Mouse (Mus musculus): ENCODE data around the gene Ackr3. TPM values are rescaled to one million over a fixed set of nuclear protein-coding genes. Genes with fewer than 3 reads are reported as not detected.

Gene Ackr3
- polyA plus RNA-seq, 1 experiment from 2014 or later = 27.4 TPM

- no peak overlapping the region for H3K9ac ChIP-seq (ENCODE audit: low read length)
- peaks cover 9% of the 10 kb centered on the region for H3K4me1 ChIP-seq (replicated peaks; ENCODE audit: control insufficient read depth, insufficient read depth, low read length)
- no peak overlapping the region for H3K4me2 ChIP-seq (ENCODE audit: low read depth, low read length)
- no peaks in the 10 kb centered on the region for H3K27me3 ChIP-seq (ENCODE audit: control insufficient read depth, insufficient read depth, low read depth, low read length)
- H3K4me3 ChIP-seq (ENCODE audit: low read length) = no peak overlapping the region
- H3K27ac ChIP-seq (ENCODE audit: low read length) = no peak overlapping the region
- no peaks in the 10 kb centered on the region for H3K36me3 ChIP-seq (ENCODE audit: control insufficient read depth, insufficient read depth, low read length)
- H3K9me3 ChIP-seq (ENCODE audit: control insufficient read depth, low read length) = no peaks in the 10 kb centered on the region
- 62% methylated on average over 4 of the region's 4 CpGs for WGBS
- no peak for ATAC-seq (ENCODE audit: low read depth)
Observed at GRCm38 (mm10) chr1:90230611-90231010, 26.8 kb downstream of the Ackr3 start.

GRCm38 (mm10) chr1:90231591-90232490, 28.1 kb downstream of the Ackr3 start:
- H3K27me3 ChIP-seq (ENCODE audit: control insufficient read depth, insufficient read depth, low read depth, low read length) = no peaks in the 10 kb centered on the region
- H3K9ac ChIP-seq (ENCODE audit: low read length) = no peak overlapping the region
- ATAC-seq (ENCODE audit: low read depth) = no peak
- H3K9me3 ChIP-seq (ENCODE audit: control insufficient read depth, low read length) = no peaks in the 10 kb centered on the region
- H3K4me1 ChIP-seq (replicated peaks; ENCODE audit: control insufficient read depth, insufficient read depth, low read length) = peaks cover 7% of the 10 kb centered on the region; the same call in 1 of the 2 replicates
- H3K36me3 ChIP-seq (ENCODE audit: control insufficient read depth, insufficient read depth, low read length) = no peaks in the 10 kb centered on the region
- H3K4me2 ChIP-seq (ENCODE audit: low read depth, low read length) = no peak overlapping the region
- H3K27ac ChIP-seq (ENCODE audit: low read length) = no peak overlapping the region
- 63% methylated on average over 22 of the region's 22 CpGs for WGBS
- H3K4me3 ChIP-seq (ENCODE audit: low read length) = no peak overlapping the region

GRCm38 (mm10) chr1:90232491-90232885, 28.7 kb downstream of the Ackr3 start:
- Histone ChIP-seq H3K9me3 (ENCODE audit: control insufficient read depth, low read length) (no peaks in the 10 kb centered on the region), H3K27me3 (ENCODE audit: control insufficient read depth, insufficient read depth, low read depth, low read length) (no peaks in the 10 kb centered on the region), H3K4me2 (ENCODE audit: low read depth, low read length) (no peak overlapping the region), H3K4me3 (ENCODE audit: low read length) (no peak overlapping the region), H3K4me1 (replicated peaks; ENCODE audit: control insufficient read depth, insufficient read depth, low read length) (peaks cover 5% of the 10 kb centered on the region; the same call in 1 of the 2 replicates), H3K9ac (ENCODE audit: low read length) (no peak overlapping the region), H3K36me3 (ENCODE audit: control insufficient read depth, insufficient read depth, low read length) (no peaks in the 10 kb centered on the region), H3K27ac (ENCODE audit: low read length) (no peak overlapping the region)
- ATAC-seq (ENCODE audit: low read depth) = no peak

GRCm38 (mm10) chr1:90234620-90235054, 30.9 kb downstream of the Ackr3 start:
- ATAC-seq (ENCODE audit: low read depth) = no peak
- Histone ChIP-seq H3K9me3 (ENCODE audit: control insufficient read depth, low read length) (no peaks in the 10 kb centered on the region), H3K36me3 (ENCODE audit: control insufficient read depth, insufficient read depth, low read length) (no peaks in the 10 kb centered on the region), H3K9ac (ENCODE audit: low read length) (no peak overlapping the region), H3K27ac (ENCODE audit: low read length) (no peak overlapping the region), H3K4me2 (ENCODE audit: low read depth, low read length) (no peak overlapping the region), H3K27me3 (ENCODE audit: control insufficient read depth, insufficient read depth, low read depth, low read length) (no peaks in the 10 kb centered on the region), H3K4me3 (ENCODE audit: low read length) (no peak overlapping the region), H3K4me1 (replicated peaks; ENCODE audit: control insufficient read depth, insufficient read depth, low read length) (no peaks in the 10 kb centered on the region)
- 67% methylated on average over 11 of the region's 11 CpGs for WGBS

- 92% methylated on average over 2 of the region's 2 CpGs for WGBS
- Histone ChIP-seq H3K9me3 (ENCODE audit: control insufficient read depth, low read length) (no peaks in the 10 kb centered on the region), H3K4me1 (replicated peaks; ENCODE audit: control insufficient read depth, insufficient read depth, low read length) (no peaks in the 10 kb centered on the region), H3K4me3 (ENCODE audit: low read length) (no peak overlapping the region), H3K9ac (ENCODE audit: low read length) (no peak overlapping the region), H3K27ac (ENCODE audit: low read length) (no peak overlapping the region), H3K27me3 (ENCODE audit: control insufficient read depth, insufficient read depth, low read depth, low read length) (no peaks in the 10 kb centered on the region), H3K36me3 (ENCODE audit: control insufficient read depth, insufficient read depth, low read length) (no peaks in the 10 kb centered on the region), H3K4me2 (ENCODE audit: low read depth, low read length) (no peak overlapping the region)
- no peak for ATAC-seq (ENCODE audit: low read depth)
Observed at GRCm38 (mm10) chr1:90236640-90237039, 32.9 kb downstream of the Ackr3 start.

GRCm38 (mm10) chr1:90238095-90238888, 34.5 kb downstream of the Ackr3 start:
- ATAC-seq (ENCODE audit: low read depth) = no peak
- Histone ChIP-seq H3K4me3 (ENCODE audit: low read length) (no peak overlapping the region), H3K27ac (ENCODE audit: low read length) (no peak overlapping the region), H3K9ac (ENCODE audit: low read length) (no peak overlapping the region), H3K4me2 (ENCODE audit: low read depth, low read length) (no peak overlapping the region), H3K9me3 (ENCODE audit: control insufficient read depth, low read length) (no peaks in the 10 kb centered on the region), H3K27me3 (ENCODE audit: control insufficient read depth, insufficient read depth, low read depth, low read length) (no peaks in the 10 kb centered on the region), H3K4me1 (replicated peaks; ENCODE audit: control insufficient read depth, insufficient read depth, low read length) (no peaks in the 10 kb centered on the region), H3K36me3 (ENCODE audit: control insufficient read depth, insufficient read depth, low read length) (no peaks in the 10 kb centered on the region)
- 72% methylated on average over 9 of the region's 9 CpGs for WGBS

GRCm38 (mm10) chr1:90239336-90240225, 35.8 kb downstream of the Ackr3 start:
- Histone ChIP-seq H3K9me3 (ENCODE audit: control insufficient read depth, low read length) (no peaks in the 10 kb centered on the region), H3K4me3 (ENCODE audit: low read length) (no peak overlapping the region), H3K27ac (ENCODE audit: low read length) (no peak overlapping the region), H3K4me1 (replicated peaks; ENCODE audit: control insufficient read depth, insufficient read depth, low read length) (no peaks in the 10 kb centered on the region), H3K36me3 (ENCODE audit: control insufficient read depth, insufficient read depth, low read length) (no peaks in the 10 kb centered on the region), H3K4me2 (ENCODE audit: low read depth, low read length) (no peak overlapping the region), H3K9ac (ENCODE audit: low read length) (no peak overlapping the region), H3K27me3 (ENCODE audit: control insufficient read depth, insufficient read depth, low read depth, low read length) (no peaks in the 10 kb centered on the region)
- no peak for ATAC-seq (ENCODE audit: low read depth)
- whole genome bisulfite sequencing = 83% methylated on average over 16 of the region's 16 CpGs

GRCm38 (mm10) chr1:90240287-90240686, 36.5 kb downstream of the Ackr3 start:
- 51% methylated on average over 4 of the region's 4 CpGs for WGBS
- Histone ChIP-seq H3K27me3 (ENCODE audit: control insufficient read depth, insufficient read depth, low read depth, low read length) (no peaks in the 10 kb centered on the region), H3K36me3 (ENCODE audit: control insufficient read depth, insufficient read depth, low read length) (no peaks in the 10 kb centered on the region), H3K4me1 (replicated peaks; ENCODE audit: control insufficient read depth, insufficient read depth, low read length) (no peaks in the 10 kb centered on the region), H3K9ac (ENCODE audit: low read length) (no peak overlapping the region), H3K27ac (ENCODE audit: low read length) (no peak overlapping the region), H3K9me3 (ENCODE audit: control insufficient read depth, low read length) (no peaks in the 10 kb centered on the region), H3K4me3 (ENCODE audit: low read length) (no peak overlapping the region), H3K4me2 (ENCODE audit: low read depth, low read length) (no peak overlapping the region)
- no peak for ATAC-seq (ENCODE audit: low read depth)

All from lung, embryonic 16.5 days (tissue).